Mouse (Mus musculus) megakaryocyte, adult 5-6 weeks (primary cell): ENCODE data around the gene Hes1. TPM values are rescaled to one million over a fixed set of nuclear protein-coding genes. Genes with fewer than 3 reads are reported as not detected.
A peak's percentile ranks its signal among the peaks of the same experiment; 100 is the strongest.
"Not testable (repeated sequence)": the region's sequence is repeated elsewhere in the genome, so short reads cannot be mapped to it uniquely, and the experiment has no call there.

Source experiments
- ATAC-seq: 2 replicates; pipeline ENCODE4 v1.8.0; 2016; ENCODE audit warnings: mild to moderate bottlenecking, inconsistent platforms; ENCODE audit not compliant: poor library complexity, severe bottlenecking
- total RNA-seq, 2 experiments: library from RNA; stranded (forward) in 1 of 2; stranded (reverse) in 1 of 2; fragments of 153-499, 151-499 nt in 1 of 2; fragments of 221-1000, 200-1000 nt in 1 of 2; gene quantifications; 2 replicates each; pipeline versions ENCODE4 v1.2.3 to v1.2.4; 2015 to 2017

Gene Hes1
- total RNA-seq, 2 experiments from 2014 or later = 0.18 to 0.60 TPM

GRCm38 (mm10) chr16:30069950-30070770 lies 6.0 kb downstream of the Hes1 start:
- ATAC-seq = peak; percentile 33

- no peak for ATAC-seq
Observed at GRCm38 (mm10) chr16:30070771-30071191, 6.6 kb downstream of the Hes1 start.

GRCm38 (mm10) chr16:30073317-30073716 lies 9.1 kb downstream of the Hes1 start:
- ATAC-seq = no peak

GRCm38 (mm10) chr16:30081498-30081897 lies 17.3 kb downstream of the Hes1 start:
- no peak for ATAC-seq

- no peak for ATAC-seq
Observed at GRCm38 (mm10) chr16:30081980-30082379, 17.8 kb downstream of the Hes1 start.

GRCm38 (mm10) chr16:30082965-30083364 lies 18.8 kb downstream of the Hes1 start:
- ATAC-seq = no peak

- ATAC-seq = no peak
Observed at GRCm38 (mm10) chr16:30083536-30083935, 19.4 kb downstream of the Hes1 start.

- ATAC-seq = no peak
Observed at GRCm38 (mm10) chr16:30088646-30089045, 24.5 kb downstream of the Hes1 start.

GRCm38 (mm10) chr16:30090200-30090865 lies 26.1 kb downstream of the Hes1 start:
- no peak for ATAC-seq

- no peak for ATAC-seq
Observed at GRCm38 (mm10) chr16:30096050-30096449, 31.9 kb downstream of the Hes1 start.

GRCm38 (mm10) chr16:30096475-30096874 lies 32.3 kb downstream of the Hes1 start:
- ATAC-seq = no peak

GRCm38 (mm10) chr16:30099124-30099523 lies 34.9 kb downstream of the Hes1 start:
- no peak for ATAC-seq

- ATAC-seq = no peak
Observed at GRCm38 (mm10) chr16:30102149-30102915, 38.1 kb downstream of the Hes1 start.

GRCm38 (mm10) chr16:30102982-30103381 lies 38.8 kb downstream of the Hes1 start:
- ATAC-seq = no peak

- ATAC-seq = no peak
Observed at GRCm38 (mm10) chr16:30103495-30103894, 39.3 kb downstream of the Hes1 start.

GRCm38 (mm10) chr16:30104363-30104762 lies 40.2 kb downstream of the Hes1 start:
- no peak for ATAC-seq

GRCm38 (mm10) chr16:30105476-30105875 lies 41.3 kb downstream of the Hes1 start:
- ATAC-seq = no peak

- not testable (repeated sequence) for ATAC-seq
Observed at GRCm38 (mm10) chr16:30108167-30108566, 44.0 kb downstream of the Hes1 start.

GRCm38 (mm10) chr16:30110466-30110865 lies 46.3 kb downstream of the Hes1 start:
- ATAC-seq = no peak

GRCm38 (mm10) chr16:30111069-30111468 lies 46.9 kb downstream of the Hes1 start:
- no peak for ATAC-seq

GRCm38 (mm10) chr16:30111566-30111965 lies 47.4 kb downstream of the Hes1 start:
- ATAC-seq = no peak
